Mouse (Mus musculus) heart, postnatal 0 days (tissue): ENCODE measurements at regions not wholly inside any gene's neighbourhood (a gene's known extent, or its start where the extent isn't known, plus 50 kb on each side); places are given as distances from the start of the nearest gene placed in this dataset.
A peak's percentile ranks its signal among the peaks of the same experiment; 100 is the strongest.

ENCODE experiments used
- ATAC-seq: fragments of 200-750 bp; cut with Nextera tagmentation; 2 replicates; pipeline ENCODE4 v1.8.0; 2017; ENCODE audit warnings: low read depth, moderate number of reproducible peaks, moderate library complexity; ENCODE audit not compliant: insufficient read depth
- DNase-seq: peaks from one replicate; pipeline ENCODE4 v3.0.0-alpha.2; 2016; ENCODE audit warnings: low spot score
- H3K27ac ChIP-seq: fragments of 300-500 bp; sonication (generic); 2 replicates; pipeline ENCODE4 v1.5.1; 2014; ENCODE audit warnings: low read depth, mild to moderate bottlenecking
- H3K27me3 ChIP-seq: fragments of 300-500 bp; sonication (generic); 2 replicates; pipeline ENCODE4 v1.6.1; 2014; ENCODE audit warnings: low read length, mixed read lengths; ENCODE audit not compliant: control insufficient read depth, insufficient read depth
- H3K36me3 ChIP-seq: fragments of 300-500 bp; sonication (generic); replicated peaks from 2 replicates; pipeline ENCODE4 v1.6.1; 2014; ENCODE audit warnings: low read length, mixed read lengths; ENCODE audit not compliant: control insufficient read depth, insufficient read depth
- H3K4me1 ChIP-seq: fragments of 300-500 bp; sonication (generic); 2 replicates; pipeline ENCODE4 v1.6.1; 2014; ENCODE audit warnings: antibody characterized with exemption; ENCODE audit not compliant: control insufficient read depth, insufficient read depth
- H3K4me2 ChIP-seq: fragments of 300-500 bp; sonication (generic); 2 replicates; pipeline ENCODE4 v1.6.1; 2014; ENCODE audit warnings: low read depth, mild to moderate bottlenecking, low read length, moderate library complexity
- H3K4me3 ChIP-seq: fragments of 300-500 bp; sonication (generic); 2 replicates; pipeline ENCODE4 v1.5.1; 2014; ENCODE audit warnings: low read depth, low read length
- H3K9ac ChIP-seq: fragments of 300-500 bp; sonication (generic); replicated peaks from 2 replicates; pipeline ENCODE4 v1.6.1; 2014; ENCODE audit warnings: low read depth, low read length, mixed read lengths
- H3K9me3 ChIP-seq: fragments of 300-500 bp; sonication (generic); replicated peaks from 2 replicates; pipeline ENCODE4 v1.6.1; 2016; ENCODE audit warnings: low read length; ENCODE audit not compliant: control insufficient read depth
- CTCF ChIP-seq: IDR thresholded peaks from 2 replicates; pipeline ENCODE4 v1.5.1; 2016; ENCODE audit warnings: antibody characterized with exemption, control low read depth, low read depth
- EP300 ChIP-seq: IDR thresholded peaks from 2 replicates; pipeline ENCODE4 v1.6.1; 2016; ENCODE audit warnings: antibody characterized with exemption, low read depth
- WGBS: fragments of 180-500 bp; shearing (Covaris S2); extraction: QIAGEN DNeasy Blood & Tissue Kit; methylation state at CpG from one replicate; pipeline ENCODE4 v1.1.7; 2014; 5-methylcytosine and 5-hydroxymethylcytosine counted together

DNA sequence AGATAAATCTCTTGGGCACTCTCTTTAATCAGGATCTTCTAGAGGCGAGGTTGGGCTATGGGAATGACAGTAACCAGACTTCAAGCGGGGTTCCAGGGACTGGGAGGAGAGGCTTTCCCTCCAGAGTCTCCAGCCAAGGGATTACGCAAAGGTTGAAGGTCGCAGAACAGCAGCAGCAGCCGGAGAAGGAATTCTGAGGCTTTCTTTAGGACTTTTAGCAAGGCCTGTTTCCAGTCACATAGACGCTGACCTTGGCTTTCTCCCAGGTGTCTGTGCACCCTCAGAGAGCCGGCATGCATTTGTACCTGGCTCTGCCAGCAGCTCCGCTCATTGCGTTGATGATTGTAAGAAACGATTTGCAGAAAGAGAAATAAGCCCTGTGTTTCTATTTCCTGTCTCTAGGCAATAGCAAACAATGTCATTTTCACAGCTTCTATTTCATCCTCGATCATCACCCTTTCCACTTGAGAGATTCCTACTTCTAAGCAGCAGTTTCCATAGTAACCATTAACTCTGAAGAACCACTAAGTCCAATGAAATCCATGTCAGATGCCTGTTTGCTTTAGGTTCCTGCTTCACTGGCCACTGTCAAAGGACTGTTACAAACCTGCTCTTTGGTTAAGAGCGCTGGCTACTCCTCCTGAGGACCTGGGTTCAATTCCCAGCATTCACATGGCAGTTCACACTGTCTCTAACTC, 104.7 kb upstream of the Tmem72 start:
- no peak for ATAC-seq
- no peak for TF ChIP-seq EP300
- TF ChIP-seq CTCF = no peak

DNA sequence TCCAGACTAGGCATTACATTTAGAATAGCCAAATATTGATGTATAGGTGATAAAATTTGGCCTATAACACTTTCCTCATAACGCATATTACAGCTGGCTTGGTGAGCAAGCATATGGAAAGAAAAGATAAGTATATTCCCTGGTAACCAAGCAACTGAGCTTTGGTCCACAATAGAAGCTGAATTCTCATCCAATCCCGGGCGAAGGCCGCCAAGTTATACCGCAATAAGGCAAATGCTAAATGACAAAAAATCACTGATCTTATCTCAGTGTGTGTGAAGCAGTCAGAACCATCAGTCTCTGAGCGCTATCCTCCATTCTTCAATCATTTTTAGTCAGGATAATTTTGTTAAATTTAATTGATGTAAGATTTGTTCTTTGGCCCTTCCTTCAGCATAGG, 105.9 kb upstream of the Tmem72 start:
- Histone ChIP-seq H3K9me3 (no peaks in the 10 kb centered on the region), H3K36me3 (no peaks in the 10 kb centered on the region), H3K27me3 (no peaks in the 10 kb centered on the region), H3K27ac (no peak overlapping the region), H3K4me1 (no peaks in the 10 kb centered on the region), H3K4me2 (no peak overlapping the region), H3K4me3 (no peak overlapping the region), H3K9ac (no peak overlapping the region)
- DNase-seq (no peak), ATAC-seq (no peak)
- TF ChIP-seq CTCF (no peak), EP300 (no peak)
- WGBS = 84% methylated on average over 6 of the region's 6 CpGs

More for the DNA sequence above, 104.7 kb upstream of the Tmem72 start:
- Histone ChIP-seq H3K4me1 (no peaks in the 10 kb centered on the region), H3K9ac (no peak overlapping the region), H3K4me3 (no peak overlapping the region), H3K27ac (no peak overlapping the region), H3K9me3 (no peaks in the 10 kb centered on the region), H3K27me3 (no peaks in the 10 kb centered on the region), H3K4me2 (no peak overlapping the region), H3K36me3 (no peaks in the 10 kb centered on the region)
- WGBS = 54% methylated on average over 12 of the region's 12 CpGs
- no peak for DNase-seq

DNA sequence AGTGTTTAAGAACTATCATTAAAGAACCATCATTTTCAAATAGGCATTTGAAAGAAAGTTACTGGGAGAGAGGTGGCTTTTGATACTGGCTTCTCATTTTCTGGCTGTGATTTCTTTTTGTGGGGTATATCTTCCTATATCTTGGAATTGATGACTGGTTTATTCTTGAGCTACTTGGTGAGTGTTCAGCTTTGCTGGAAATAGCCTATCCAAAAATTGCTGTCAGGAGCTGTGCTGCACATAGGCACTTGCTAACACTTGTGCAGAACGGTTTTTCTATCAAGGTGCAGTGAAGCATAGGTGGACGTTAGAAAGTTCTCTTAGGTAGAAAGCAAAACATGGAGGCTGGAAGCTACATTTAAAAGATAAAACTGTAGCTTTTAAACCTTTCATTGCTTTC, 108.9 kb upstream of the Tmem72 start:
- no peaks in the 10 kb centered on the region for H3K9me3 ChIP-seq
- no peak overlapping the region for H3K27ac ChIP-seq
- H3K4me1 ChIP-seq = no peaks in the 10 kb centered on the region
- no peak overlapping the region for H3K9ac ChIP-seq
- H3K4me3 ChIP-seq = no peak overlapping the region
- H3K27me3 ChIP-seq = no peaks in the 10 kb centered on the region
- no peaks in the 10 kb centered on the region for H3K36me3 ChIP-seq
- TF ChIP-seq CTCF (no peak), EP300 (no peak)
- ATAC-seq (no peak), DNase-seq (no peak)
- no peak overlapping the region for H3K4me2 ChIP-seq
- 57% methylated on average over 2 of the region's 2 CpGs for WGBS

DNA sequence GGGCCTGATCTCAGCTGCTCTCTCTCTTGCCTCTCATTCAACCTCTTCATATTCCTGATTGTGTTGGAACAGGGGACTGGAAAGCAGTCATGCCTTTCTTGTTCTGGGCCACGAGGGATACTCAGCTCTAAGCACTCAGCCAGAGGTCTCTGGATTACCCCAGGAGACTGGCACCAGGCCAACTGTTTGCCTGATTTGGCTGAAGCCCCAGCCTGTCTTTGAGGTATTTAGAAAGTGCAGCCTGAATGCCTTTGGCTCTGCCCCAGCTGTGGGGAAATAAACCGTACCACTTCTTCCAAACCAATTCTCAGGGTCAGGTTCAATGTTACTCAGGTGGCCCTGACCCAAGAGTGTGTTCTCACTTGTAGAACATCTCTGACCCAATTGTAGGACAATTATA, 112.6 kb upstream of the Tmem72 start:
- Histone ChIP-seq H3K4me1 (no peaks in the 10 kb centered on the region), H3K27ac (0 out of 2 replicates have a peak overlapping the region, but pooled peaks have one; percentile 47), H3K9ac (no peak overlapping the region), H3K27me3 (no peaks in the 10 kb centered on the region), H3K9me3 (no peaks in the 10 kb centered on the region), H3K36me3 (no peaks in the 10 kb centered on the region), H3K4me2 (no peak overlapping the region), H3K4me3 (no peak overlapping the region)
- 13% methylated on average over 2 of the region's 2 CpGs for WGBS
- peak; percentile 82 for ATAC-seq
- TF ChIP-seq EP300 = no peak
- peak; percentile 69 for DNase-seq

DNA sequence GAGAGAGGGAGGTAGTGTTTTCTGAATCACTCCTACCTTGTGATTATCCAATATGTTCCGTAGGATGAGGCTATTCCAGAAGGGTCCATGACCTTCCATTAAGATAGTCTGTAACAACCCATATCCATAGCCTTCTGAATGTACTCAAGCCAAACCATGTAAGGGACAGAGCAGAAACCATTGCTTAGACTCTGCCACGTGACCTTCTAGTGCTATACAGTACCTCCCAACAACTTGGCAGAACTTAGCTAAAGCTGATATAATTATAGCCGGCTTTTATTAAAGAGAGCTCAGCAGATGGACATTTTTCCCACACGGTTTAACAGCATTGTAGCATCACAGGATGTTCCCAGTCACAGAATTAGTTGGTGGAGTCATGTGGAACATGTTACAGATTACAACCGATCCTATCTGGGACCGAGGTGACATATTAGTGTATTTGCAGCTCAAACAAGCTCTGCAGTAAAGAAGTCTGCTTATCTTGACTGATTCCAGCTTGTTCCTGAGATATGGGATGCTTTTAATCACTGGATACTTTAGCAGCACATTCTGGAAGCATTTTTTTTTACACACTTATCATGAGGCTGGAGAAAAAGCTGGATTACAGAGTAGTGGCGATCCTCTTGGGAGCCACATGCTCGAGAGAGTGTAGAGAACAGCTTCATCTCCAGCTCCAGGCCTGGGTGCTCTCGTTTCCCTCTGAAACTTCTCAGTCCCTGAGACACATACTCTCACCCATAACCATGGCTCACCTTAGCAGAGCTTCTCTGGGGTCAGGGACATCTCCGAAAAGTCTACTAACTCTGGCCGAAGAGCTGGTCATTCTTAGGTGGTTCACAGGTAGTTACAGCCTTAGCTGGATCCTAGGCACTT, 129.5 kb upstream of the Tmem72 start:
- DNase-seq (peak; percentile 24), ATAC-seq (peak; percentile 47; the same call in 1 of the 2 replicates)
- Histone ChIP-seq H3K9ac (no peak overlapping the region), H3K4me3 (no peak overlapping the region), H3K9me3 (no peaks in the 10 kb centered on the region), H3K27me3 (no peaks in the 10 kb centered on the region), H3K4me1 (peaks cover 18% of the 10 kb centered on the region), H3K27ac (no peak overlapping the region), H3K36me3 (no peaks in the 10 kb centered on the region), H3K4me2 (no peak overlapping the region)
- WGBS = 30% methylated on average over 11 of the region's 11 CpGs
- TF ChIP-seq EP300 (no peak), CTCF (no peak)
